Mouse (Mus musculus): ENCODE measurements around the gene Vpreb3. TPM values are rescaled to one million over a fixed set of nuclear protein-coding genes. Genes with fewer than 3 reads are reported as not detected.

Vpreb3 gene
- polyA plus RNA-seq, 1 experiment from 2014 or later, result not detected

- WGBS, result under 1% methylated on average over 51 of the region's 51 CpGs
- no peak within 1 kb of the TSS for H3K27ac ChIP-seq (replicated peaks; ENCODE audit: low read depth, low read length)
- ATAC-seq (ENCODE audit: low FRiP score, low TSS enrichment) (peak; percentile 57; the same call in 1 of the 2 replicates), DNase-seq (peak; percentile 82)
- H3K4me1 ChIP-seq (ENCODE audit: control insufficient read depth, insufficient read depth, low read length), result peaks cover 31% of the 10 kb centered on the region
- H3K4me3 ChIP-seq (replicated peaks; ENCODE audit: low read depth, low read length), result peak within 1 kb of the TSS; percentile 50
- H3K9me3 ChIP-seq (ENCODE audit: control insufficient read depth, low read length), result no peaks in the 10 kb centered on the region
- H3K4me2 ChIP-seq (ENCODE audit: low read length), result peak within 1 kb of the TSS; percentile 86
- peaks cover 14% of the 10 kb centered on the region for H3K27me3 ChIP-seq (ENCODE audit: control insufficient read depth, insufficient read depth, low read length)
- H3K9ac ChIP-seq (replicated peaks; ENCODE audit: low read length), result peak within 1 kb of the TSS; percentile 57
- H3K36me3 ChIP-seq (ENCODE audit: control insufficient read depth, insufficient read depth, low read length), result no peaks in the 10 kb centered on the region
These were observed 6.9 kb upstream of the Vpreb3 start, which contains the start of gene Mmp11 for GRCm38 (mm10) chr10:75935680-75936541. Gene Mmp11, minus strand, starts transcription at chr10:75936496.

GRCm38 (mm10) chr10:75936909-75937667, 5.8 kb upstream of the Vpreb3 start:
- Histone ChIP-seq H3K36me3 (ENCODE audit: control insufficient read depth, insufficient read depth, low read length) (no peaks in the 10 kb centered on the region), H3K4me3 (replicated peaks; ENCODE audit: low read depth, low read length) (no peak overlapping the region), H3K9ac (replicated peaks; ENCODE audit: low read length) (no peak overlapping the region), H3K9me3 (ENCODE audit: control insufficient read depth, low read length) (no peaks in the 10 kb centered on the region), H3K4me1 (ENCODE audit: control insufficient read depth, insufficient read depth, low read length) (peaks cover 20% of the 10 kb centered on the region), H3K4me2 (ENCODE audit: low read length) (no peak overlapping the region), H3K27me3 (ENCODE audit: control insufficient read depth, insufficient read depth, low read length) (peaks cover 14% of the 10 kb centered on the region), H3K27ac (replicated peaks; ENCODE audit: low read depth, low read length) (no peak overlapping the region)
- ATAC-seq (ENCODE audit: low FRiP score, low TSS enrichment) (no peak), DNase-seq (no peak)
- WGBS, result 36% methylated on average over 18 of the region's 18 CpGs

- no peak overlapping the region for H3K4me3 ChIP-seq (replicated peaks; ENCODE audit: low read depth, low read length)
- ATAC-seq (ENCODE audit: low FRiP score, low TSS enrichment), result no peak
- H3K36me3 ChIP-seq (ENCODE audit: control insufficient read depth, insufficient read depth, low read length), result no peaks in the 10 kb centered on the region
- no peaks in the 10 kb centered on the region for H3K9me3 ChIP-seq (ENCODE audit: control insufficient read depth, low read length)
- DNase-seq, result no peak
- peaks cover 14% of the 10 kb centered on the region for H3K27me3 ChIP-seq (ENCODE audit: control insufficient read depth, insufficient read depth, low read length)
- H3K4me1 ChIP-seq (ENCODE audit: control insufficient read depth, insufficient read depth, low read length), result peaks cover 14% of the 10 kb centered on the region
- 50% methylated on average over 10 of the region's 10 CpGs for WGBS
- H3K27ac ChIP-seq (replicated peaks; ENCODE audit: low read depth, low read length), result no peak overlapping the region
- no peak overlapping the region for H3K9ac ChIP-seq (replicated peaks; ENCODE audit: low read length)
- no peak overlapping the region for H3K4me2 ChIP-seq (ENCODE audit: low read length)
These were observed 4.8 kb upstream of the Vpreb3 start for GRCm38 (mm10) chr10:75937851-75938643.

- no peak overlapping the region for H3K4me3 ChIP-seq (replicated peaks; ENCODE audit: low read depth, low read length)
- WGBS, result 40% methylated on average over 9 of the region's 9 CpGs
- H3K9me3 ChIP-seq (ENCODE audit: control insufficient read depth, low read length), result no peaks in the 10 kb centered on the region
- H3K27me3 ChIP-seq (ENCODE audit: control insufficient read depth, insufficient read depth, low read length), result peaks cover 14% of the 10 kb centered on the region
- no peak overlapping the region for H3K27ac ChIP-seq (replicated peaks; ENCODE audit: low read depth, low read length)
- H3K36me3 ChIP-seq (ENCODE audit: control insufficient read depth, insufficient read depth, low read length), result no peaks in the 10 kb centered on the region
- DNase-seq (no peak), ATAC-seq (ENCODE audit: low FRiP score, low TSS enrichment) (no peak)
- no peak overlapping the region for H3K9ac ChIP-seq (replicated peaks; ENCODE audit: low read length)
- H3K4me1 ChIP-seq (ENCODE audit: control insufficient read depth, insufficient read depth, low read length), result peaks cover 14% of the 10 kb centered on the region
- no peak overlapping the region for H3K4me2 ChIP-seq (ENCODE audit: low read length)
These were observed 3.2 kb upstream of the Vpreb3 start for GRCm38 (mm10) chr10:75939481-75940234.

- Histone ChIP-seq H3K9me3 (ENCODE audit: control insufficient read depth, low read length) (no peaks in the 10 kb centered on the region), H3K27ac (replicated peaks; ENCODE audit: low read depth, low read length) (no peak within 1 kb of the TSS), H3K4me1 (ENCODE audit: control insufficient read depth, insufficient read depth, low read length) (peaks cover 8% of the 10 kb centered on the region), H3K4me3 (replicated peaks; ENCODE audit: low read depth, low read length) (no peak within 1 kb of the TSS), H3K9ac (replicated peaks; ENCODE audit: low read length) (no peak within 1 kb of the TSS), H3K27me3 (ENCODE audit: control insufficient read depth, insufficient read depth, low read length) (peaks cover 8% of the 10 kb centered on the region), H3K4me2 (ENCODE audit: low read length) (no peak within 1 kb of the TSS), H3K36me3 (ENCODE audit: control insufficient read depth, insufficient read depth, low read length) (no peaks in the 10 kb centered on the region)
- no peak for DNase-seq
- WGBS, result 81% methylated on average over 5 of the region's 5 CpGs
- no peak for ATAC-seq (ENCODE audit: low FRiP score, low TSS enrichment)
These were observed 2.3 kb upstream of the Vpreb3 start, which contains the start of gene Gm867 for GRCm38 (mm10) chr10:75940520-75940919. Gene Gm867, minus strand, starts transcription at chr10:75940672.

- H3K27me3 ChIP-seq (ENCODE audit: control insufficient read depth, insufficient read depth, low read length), result peaks cover 4% of the 10 kb centered on the region
- WGBS, result 62% methylated on average over 9 of the region's 9 CpGs
- no peak overlapping the region for H3K27ac ChIP-seq (replicated peaks; ENCODE audit: low read depth, low read length)
- H3K9me3 ChIP-seq (ENCODE audit: control insufficient read depth, low read length), result no peaks in the 10 kb centered on the region
- ATAC-seq (ENCODE audit: low FRiP score, low TSS enrichment) (no peak), DNase-seq (no peak)
- no peak overlapping the region for H3K4me3 ChIP-seq (replicated peaks; ENCODE audit: low read depth, low read length)
- H3K9ac ChIP-seq (replicated peaks; ENCODE audit: low read length), result no peak overlapping the region
- no peak overlapping the region for H3K4me2 ChIP-seq (ENCODE audit: low read length)
- no peaks in the 10 kb centered on the region for H3K36me3 ChIP-seq (ENCODE audit: control insufficient read depth, insufficient read depth, low read length)
- peaks cover under 1% of the 10 kb centered on the region; the same call in 1 of the 2 replicates for H3K4me1 ChIP-seq (ENCODE audit: control insufficient read depth, insufficient read depth, low read length)
These were observed 1.6 kb upstream of the Vpreb3 start for GRCm38 (mm10) chr10:75941042-75941824.

GRCm38 (mm10) chr10:75944066-75944772, 1.4 kb downstream of the Vpreb3 start:
- no peak overlapping the region for H3K9ac ChIP-seq (replicated peaks; ENCODE audit: low read length)
- DNase-seq, result peak; percentile 41
- H3K36me3 ChIP-seq (ENCODE audit: control insufficient read depth, insufficient read depth, low read length), result no peaks in the 10 kb centered on the region
- no peak overlapping the region for H3K27ac ChIP-seq (replicated peaks; ENCODE audit: low read depth, low read length)
- H3K4me2 ChIP-seq (ENCODE audit: low read length), result no peak overlapping the region
- no peak overlapping the region for H3K4me3 ChIP-seq (replicated peaks; ENCODE audit: low read depth, low read length)
- H3K27me3 ChIP-seq (ENCODE audit: control insufficient read depth, insufficient read depth, low read length), result no peaks in the 10 kb centered on the region
- H3K4me1 ChIP-seq (ENCODE audit: control insufficient read depth, insufficient read depth, low read length), result no peaks in the 10 kb centered on the region
- no peak for ATAC-seq (ENCODE audit: low FRiP score, low TSS enrichment)
- no peaks in the 10 kb centered on the region for H3K9me3 ChIP-seq (ENCODE audit: control insufficient read depth, low read length)
- 26% methylated on average over 11 of the region's 11 CpGs for WGBS
